Comparison of ENCODE assay signal across 1 mouse cellular context in the genomic region with DNA sequence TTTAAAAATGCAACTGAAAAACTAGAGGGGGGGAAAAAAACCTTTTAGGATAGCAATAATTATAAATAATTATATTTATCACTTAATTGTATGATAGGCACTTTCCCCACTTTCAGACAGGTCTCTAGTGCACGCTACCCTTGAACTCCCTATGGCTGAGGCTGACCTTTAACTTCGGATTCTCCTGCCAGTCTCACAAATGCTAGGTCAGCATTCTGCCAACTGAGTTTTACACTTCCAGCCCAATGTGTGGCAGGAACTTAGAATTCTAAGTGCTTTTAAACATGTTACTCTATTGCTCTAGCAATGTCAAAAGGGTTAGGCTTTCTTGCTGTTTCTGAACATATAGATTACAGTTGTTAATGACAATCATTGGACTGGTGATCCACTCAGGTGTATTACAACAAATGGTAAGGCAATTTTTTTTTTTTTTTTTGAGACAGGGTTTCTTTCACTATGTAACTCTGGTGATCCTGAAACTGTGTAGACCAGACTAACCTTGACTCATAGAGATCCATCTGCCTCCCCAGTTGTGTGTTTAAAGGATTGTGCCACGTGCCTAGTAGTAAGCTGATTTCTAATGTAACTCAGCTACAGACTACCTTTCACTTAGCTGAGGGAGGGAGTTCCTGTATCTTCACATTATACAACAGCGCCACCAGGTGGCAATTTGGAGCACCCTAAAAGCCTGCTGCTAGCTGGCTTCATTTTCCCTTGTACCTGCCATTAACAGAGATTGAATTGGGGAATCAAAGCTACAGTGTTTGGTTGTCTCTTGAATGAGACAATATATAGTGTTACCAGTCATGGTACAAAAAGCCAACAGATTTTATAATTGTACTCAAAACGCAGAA.
TF ChIP-seq lines count a peak whose summit lies in the region.

No protein-coding gene starts in this region.

TF ChIP-seq in MEL, 35 proteins besides CTCF, POLR2A, EP300 and RAD21:
- TF ChIP-seq TBP (IDR thresholded peaks at IDR 0.05; ENCODE audit: low read depth, low read length) = no peak
- no peak for TF ChIP-seq CHD1 (IDR thresholded peaks at IDR 0.05; ENCODE audit: low read depth, low read length)
- peak; percentile 70 for TF ChIP-seq SIN3A (IDR thresholded peaks at IDR 0.05; ENCODE audit: low read length)
- no peak for TF ChIP-seq POLR2AphosphoS2 (IDR thresholded peaks at IDR 0.05; ENCODE audit: low read length)
- TF ChIP-seq GABPA (IDR thresholded peaks at IDR 0.05; ENCODE audit: low read depth, low read length) = no peak
- no peak for TF ChIP-seq UBTF (IDR thresholded peaks at IDR 0.05; ENCODE audit: borderline replicate concordance, insufficient read depth, low read depth, low read length)
- TF ChIP-seq RCOR1 (IDR thresholded peaks at IDR 0.05; ENCODE audit: low read depth, low read length) = peak; percentile 62; the same call in 1 of the 2 replicates
- no peak for TF ChIP-seq GATA1 (IDR thresholded peaks at IDR 0.05; ENCODE audit: low read depth, low read length)
- no peak for TF ChIP-seq ETS1 (IDR thresholded peaks at IDR 0.05; ENCODE audit: low read depth, low read length)
- no peak for TF ChIP-seq MYB (IDR thresholded peaks at IDR 0.05; ENCODE audit: low read depth, low read length)
- TF ChIP-seq MAZ (IDR thresholded peaks at IDR 0.05; ENCODE audit: low read depth, low read length) = peak; percentile 67; the same call in 1 of the 2 replicates
- TF ChIP-seq MEF2A (IDR thresholded peaks at IDR 0.05; ENCODE audit: extremely low read depth, insufficient replicate concordance, low read depth, low read length, poor library complexity, severe bottlenecking) = no peak
- no peak for TF ChIP-seq USF2 (IDR thresholded peaks at IDR 0.05; ENCODE audit: borderline replicate concordance in 1 of 2, insufficient read depth in 1 of 2, low read depth in 1 of 2, low read length in 2 of 2)
- peak; percentile 50; the same call in 1 of the 2 replicates for TF ChIP-seq USF1 (IDR thresholded peaks at IDR 0.05; ENCODE audit: low read depth, low read length)
- no peak; the same call in 1 of the 2 replicates for TF ChIP-seq MXI1 (IDR thresholded peaks at IDR 0.05; ENCODE audit: low read depth, low read length)
- TF ChIP-seq ELF1 (IDR thresholded peaks at IDR 0.05; ENCODE audit: low read depth, low read length) = 0 out of 2 replicates have a peak, but pooled peaks have one; percentile 48
- TF ChIP-seq CHD2 (IDR thresholded peaks at IDR 0.05; ENCODE audit: low read length) = no peak
- TF ChIP-seq MAFK (IDR thresholded peaks at IDR 0.05; ENCODE audit: borderline replicate concordance, low read depth, low read length) = no peak
- no peak for TF ChIP-seq TCF12 (IDR thresholded peaks at IDR 0.05; ENCODE audit: low read depth, low read length)
- TF ChIP-seq ZKSCAN1 (IDR thresholded peaks at IDR 0.05; ENCODE audit: low read depth, low read length) = no peak
- TF ChIP-seq NELFE (IDR thresholded peaks at IDR 0.05; ENCODE audit: low read depth, low read length) = no peak
- no peak for TF ChIP-seq KAT2A (conservative IDR thresholded peaks at IDR 0.05; ENCODE audit: low read depth, low read length)
- TF ChIP-seq BHLHE40 (IDR thresholded peaks at IDR 0.05; ENCODE audit: borderline replicate concordance, low read depth, low read length) = no peak
- no peak for TF ChIP-seq POLR2AphosphoS5 (IDR thresholded peaks at IDR 0.05; ENCODE audit: borderline replicate concordance, low read depth, low read length)
- TF ChIP-seq TAL1 (IDR thresholded peaks at IDR 0.05; ENCODE audit: low read length) = no peak
- no peak for TF ChIP-seq NRF1 (IDR thresholded peaks at IDR 0.05; ENCODE audit: insufficient read depth, low read depth, low read length, poor library complexity, severe bottlenecking)
- TF ChIP-seq E2F4 (IDR thresholded peaks at IDR 0.05; ENCODE audit: borderline replicate concordance, low read depth, low read length) = no peak
- TF ChIP-seq MAX (IDR thresholded peaks at IDR 0.05; ENCODE audit: low read length) = peak; percentile 71
- no peak for TF ChIP-seq ZMIZ1 (IDR thresholded peaks at IDR 0.05; ENCODE audit: low read depth, low read length)
- TF ChIP-seq JUND (IDR thresholded peaks at IDR 0.05; ENCODE audit: low read depth, low read length) = no peak
- peak; percentile 87 for TF ChIP-seq MYC (IDR thresholded peaks at IDR 0.05; ENCODE audit: low read depth, low read length)
- TF ChIP-seq SMC3 (IDR thresholded peaks at IDR 0.05; ENCODE audit: low read depth, low read length) = peak; percentile 73
- TF ChIP-seq HCFC1 (IDR thresholded peaks at IDR 0.05; ENCODE audit: low read depth, low read length) = peak; percentile 55; the same call in 1 of the 2 replicates
- peak; percentile 36; the same call in 1 of the 2 replicates for TF ChIP-seq ZNF384 (IDR thresholded peaks at IDR 0.05; ENCODE audit: low read depth, low read length)
- peak; percentile 37; the same call in 1 of the 2 replicates for TF ChIP-seq ZC3H11A (IDR thresholded peaks at IDR 0.05; ENCODE audit: low read depth, low read length)
